Mouse (Mus musculus): ENCODE data around the gene Scaf8. TPM values are rescaled to one million over a fixed set of nuclear protein-coding genes. Genes with fewer than 3 reads are reported as not detected.
"Not testable (repeated sequence)": the region's sequence is repeated elsewhere in the genome, so short reads cannot be mapped to it uniquely, and the experiment has no call there.

Scaf8 gene
- total and polyA plus RNA-seq, 3 experiments = 23.9 to 47.3 (median 30.7) TPM

DNA sequence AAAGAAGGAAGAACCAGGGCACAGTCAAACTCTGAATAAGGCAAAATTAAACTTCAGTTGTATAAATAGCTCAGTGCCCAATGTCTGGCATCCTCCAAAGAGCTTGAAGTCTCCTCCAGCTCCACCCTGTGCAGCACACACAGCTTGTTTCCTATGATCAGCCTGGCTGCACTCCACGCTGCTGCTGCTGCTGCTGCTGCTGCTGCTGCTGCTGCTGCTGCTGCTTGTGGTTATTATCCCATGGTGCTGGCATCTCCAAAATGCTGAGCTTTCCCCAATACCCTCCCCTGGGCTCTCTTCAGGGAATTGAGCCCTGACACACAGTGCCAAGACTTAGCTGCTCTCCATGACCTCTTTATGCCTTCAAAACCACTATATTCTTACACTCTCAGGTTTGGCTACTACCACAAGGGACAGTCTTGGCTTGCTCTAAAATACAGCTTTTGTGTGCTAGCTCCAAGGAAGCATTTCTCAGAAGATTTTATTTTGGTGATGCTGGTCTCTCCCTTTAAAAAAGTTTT lies 65.7 kb downstream of the Scaf8 start:
- H3K27me3 ChIP-seq (replicated peaks); H3K9me3 ChIP-seq (replicated peaks; ENCODE audit: low read length); H3K4me2 ChIP-seq (ENCODE audit: insufficient read depth, low read depth, poor library complexity, severe bottlenecking); H3K9ac ChIP-seq (ENCODE audit: insufficient read depth, low read depth); dilution Hi-C loops (cut with MboI; ENCODE audit: extremely low pct_ligation_motif_present, extremely low pct_unique_long_range_greater_than_20kb, low sequenced_read_pairs); DNase-seq (ENCODE audit: extremely low read depth); in situ Hi-C loops (cut with MboI; ENCODE audit: low pct_ligation_motif_present, low pct_unique_long_range_greater_than_20kb, low sequenced_read_pairs); H3K27ac ChIP-seq (ENCODE audit: insufficient read depth, low read depth); H3K4me1 ChIP-seq (ENCODE audit: control insufficient read depth in 1 of 2, insufficient read depth in 2 of 2); H3K79me2 ChIP-seq (replicated peaks; ENCODE audit: control insufficient read depth, extremely low read depth, insufficient read depth, poor library complexity, severe bottlenecking); H3K4me3 ChIP-seq (replicated peaks in 1 of 3; ENCODE audit: low read depth in 2 of 3, low read length in 2 of 3, poor library complexity in 1 of 3): not testable (repeated sequence)
- peaks cover 41 to 47% of the 10 kb centered on the region in 2 experiments for H3K36me3 ChIP-seq (replicated peaks in 1 of 2; ENCODE audit: control insufficient read depth in 1 of 2, insufficient read depth in 1 of 2, low read length in 1 of 2)

DNA sequence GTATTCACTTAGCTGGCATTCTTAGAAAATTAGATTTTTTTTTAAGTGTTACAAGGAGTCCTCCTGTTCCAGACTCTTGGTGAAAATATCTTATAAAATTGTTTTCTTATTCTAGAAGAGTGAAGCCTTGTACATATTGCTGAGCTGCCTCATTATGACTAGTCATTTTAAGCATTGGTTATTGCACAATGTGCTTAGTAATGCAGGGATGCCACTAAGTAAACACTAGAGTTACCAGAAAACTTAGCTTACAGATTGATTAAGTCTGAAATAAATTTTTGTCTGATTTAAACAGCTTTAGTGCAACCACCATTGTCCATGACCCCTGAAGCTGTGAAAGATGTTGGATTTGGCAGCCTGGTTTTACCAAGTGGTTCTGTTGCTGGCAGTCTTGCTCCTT lies 80.7 kb downstream of the Scaf8 start:
- dilution Hi-C loops (cut with MboI; ENCODE audit: extremely low pct_ligation_motif_present, extremely low pct_unique_long_range_greater_than_20kb, low sequenced_read_pairs); H3K4me3 ChIP-seq (replicated peaks in 1 of 3; ENCODE audit: low read depth in 2 of 3, low read length in 2 of 3, poor library complexity in 1 of 3); H3K4me1 ChIP-seq (ENCODE audit: control insufficient read depth in 1 of 2, insufficient read depth in 2 of 2); DNase-seq (ENCODE audit: extremely low read depth); H3K27me3 ChIP-seq (replicated peaks); H3K4me2 ChIP-seq (ENCODE audit: insufficient read depth, low read depth, poor library complexity, severe bottlenecking); in situ Hi-C loops (cut with MboI; ENCODE audit: low pct_ligation_motif_present, low pct_unique_long_range_greater_than_20kb, low sequenced_read_pairs); H3K79me2 ChIP-seq (replicated peaks; ENCODE audit: control insufficient read depth, extremely low read depth, insufficient read depth, poor library complexity, severe bottlenecking); H3K9ac ChIP-seq (ENCODE audit: insufficient read depth, low read depth); H3K27ac ChIP-seq (ENCODE audit: insufficient read depth, low read depth); H3K9me3 ChIP-seq (replicated peaks; ENCODE audit: low read length): not testable (repeated sequence)
- peaks cover 64 to 76% of the 10 kb centered on the region in 2 experiments for H3K36me3 ChIP-seq (replicated peaks in 1 of 2; ENCODE audit: control insufficient read depth in 1 of 2, insufficient read depth in 1 of 2, low read length in 1 of 2)

DNA sequence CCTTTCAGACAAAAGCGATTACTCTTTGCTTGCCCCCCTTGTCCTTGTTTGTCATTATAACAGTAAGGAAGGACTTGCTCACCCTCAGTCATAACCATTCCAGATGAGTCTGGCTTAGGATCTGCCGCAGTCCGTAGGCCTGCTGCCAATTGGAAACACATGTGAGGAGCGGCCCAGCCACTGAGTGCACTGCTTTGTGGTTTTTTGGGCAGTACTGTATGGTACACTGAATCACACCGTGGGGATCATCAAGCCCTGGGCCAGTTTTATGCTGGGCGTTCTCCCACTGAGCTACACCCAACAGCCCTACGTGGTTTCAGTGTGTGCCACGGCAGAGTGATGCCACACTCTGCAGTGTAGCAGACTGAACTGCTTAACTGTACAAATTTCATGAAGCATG lies 85.6 kb downstream of the Scaf8 start:
- H3K4me2 ChIP-seq (ENCODE audit: insufficient read depth, low read depth, poor library complexity, severe bottlenecking) = no peak overlapping the region
- TF ChIP-seq TCF12 (IDR thresholded peaks at IDR 0.05; ENCODE audit: low read depth, low read length) (no peak), ZNF384 (IDR thresholded peaks at IDR 0.05; ENCODE audit: low read depth, low read length) (no peak), ZKSCAN1 (IDR thresholded peaks at IDR 0.05; ENCODE audit: borderline replicate concordance, low read depth, low read length) (no peak), CTCF (conservative IDR thresholded peaks at IDR 0.05 in 1 of 2, IDR thresholded peaks at IDR 0.05 in 1 of 2; ENCODE audit: low read depth in 2 of 2, low read length in 2 of 2) (no peak), SMC3 (IDR thresholded peaks at IDR 0.05; ENCODE audit: low read depth, low read length) (no peak), MAZ (IDR thresholded peaks at IDR 0.05; ENCODE audit: low read depth, low read length) (no peak), NELFE (IDR thresholded peaks at IDR 0.05; ENCODE audit: low read depth, low read length) (no peak), MXI1 (IDR thresholded peaks at IDR 0.05; ENCODE audit: low read depth, low read length) (no peak), MYC (IDR thresholded peaks at IDR 0.05; ENCODE audit: low read depth, low read length) (no peak), ZC3H11A (IDR thresholded peaks at IDR 0.05; ENCODE audit: low read depth, low read length) (no peak), TBP (conservative IDR thresholded peaks at IDR 0.05; ENCODE audit: low read depth, low read length) (no peak), POLR2A (IDR thresholded peaks at IDR 0.05; ENCODE audit: low read depth, low read length) (no peak), ZMIZ1 (IDR thresholded peaks at IDR 0.05; ENCODE audit: low read depth, low read length) (no peak), MAFK (IDR thresholded peaks at IDR 0.05; ENCODE audit: insufficient replicate concordance, low read length) (no peak), JUND (conservative IDR thresholded peaks at IDR 0.05; ENCODE audit: low read depth, low read length) (no peak)
- no peak for DNase-seq (ENCODE audit: extremely low read depth)
- no peak overlapping the region for H3K4me3 ChIP-seq (replicated peaks in 1 of 3; ENCODE audit: low read depth in 2 of 3, low read length in 2 of 3, poor library complexity in 1 of 3)
- dilution Hi-C loops (cut with MboI; ENCODE audit: extremely low pct_ligation_motif_present, extremely low pct_unique_long_range_greater_than_20kb, low sequenced_read_pairs) = no loop called here
- no peaks in the 10 kb centered on the region for H3K9me3 ChIP-seq (replicated peaks; ENCODE audit: low read length)
- in situ Hi-C loops (cut with MboI; ENCODE audit: low pct_ligation_motif_present, low pct_unique_long_range_greater_than_20kb, low sequenced_read_pairs) = no loop called here
- peaks cover 43 to 75% of the 10 kb centered on the region in 2 experiments for H3K36me3 ChIP-seq (replicated peaks in 1 of 2; ENCODE audit: control insufficient read depth in 1 of 2, insufficient read depth in 1 of 2, low read length in 1 of 2)
- H3K9ac ChIP-seq (ENCODE audit: insufficient read depth, low read depth) = no peak overlapping the region
- peaks cover 28% of the 10 kb centered on the region for H3K79me2 ChIP-seq (replicated peaks; ENCODE audit: control insufficient read depth, extremely low read depth, insufficient read depth, poor library complexity, severe bottlenecking)
- H3K4me1 ChIP-seq (ENCODE audit: control insufficient read depth in 1 of 2, insufficient read depth in 2 of 2) = peaks cover 18 to 48% of the 10 kb centered on the region in 2 experiments
- H3K27me3 ChIP-seq (replicated peaks) = no peaks in the 10 kb centered on the region
- H3K27ac ChIP-seq (ENCODE audit: insufficient read depth, low read depth) = no peak overlapping the region
